Mouse (Mus musculus) T-cell, adult 2 months (primary cell): ENCODE measurements around the gene Tyw3.
"Not testable (repeated sequence)": the region's sequence is repeated elsewhere in the genome, so short reads cannot be mapped to it uniquely, and the experiment has no call there.

Experiments
- DNase-seq: peaks from one replicate; pipeline ENCODE4 v3.0.0; 2022; ENCODE audit warnings: low spot score

Gene Tyw3

DNA sequence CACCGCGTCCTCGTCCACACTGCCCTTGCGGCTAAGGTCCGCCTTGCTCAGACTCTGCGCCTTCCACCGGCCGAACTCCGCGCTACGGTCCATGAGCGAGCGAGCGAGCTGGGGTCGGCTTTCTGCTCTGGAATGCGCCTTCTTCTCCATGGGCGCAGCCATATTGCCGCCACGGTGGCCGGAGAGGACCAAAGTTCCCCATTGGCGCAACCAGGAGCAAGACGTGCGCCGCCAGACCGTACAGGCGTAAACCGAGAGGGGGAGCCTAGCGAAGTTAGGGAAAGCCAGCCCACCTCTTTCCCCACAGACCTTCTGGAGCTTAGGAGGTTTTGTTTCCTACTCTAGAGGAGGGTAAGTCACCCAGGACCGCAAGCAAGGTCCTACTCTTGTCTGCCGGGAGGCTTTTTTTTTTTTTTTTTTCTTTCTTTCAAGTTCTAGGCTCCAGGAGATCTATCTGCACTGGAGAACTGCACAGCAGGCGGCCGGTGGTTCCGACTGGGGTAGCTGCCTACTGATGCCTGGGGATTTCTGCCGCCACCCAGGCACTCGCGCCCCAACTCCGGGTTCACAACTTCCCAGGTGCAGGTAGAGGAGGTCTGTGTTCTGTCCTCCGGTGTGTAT lies at the start of gene Tyw3:
TSS of gene Tyw3 (minus strand) at position 171 of the 621 bp plus-strand sequence.
- peak; percentile 88 for DNase-seq

DNA sequence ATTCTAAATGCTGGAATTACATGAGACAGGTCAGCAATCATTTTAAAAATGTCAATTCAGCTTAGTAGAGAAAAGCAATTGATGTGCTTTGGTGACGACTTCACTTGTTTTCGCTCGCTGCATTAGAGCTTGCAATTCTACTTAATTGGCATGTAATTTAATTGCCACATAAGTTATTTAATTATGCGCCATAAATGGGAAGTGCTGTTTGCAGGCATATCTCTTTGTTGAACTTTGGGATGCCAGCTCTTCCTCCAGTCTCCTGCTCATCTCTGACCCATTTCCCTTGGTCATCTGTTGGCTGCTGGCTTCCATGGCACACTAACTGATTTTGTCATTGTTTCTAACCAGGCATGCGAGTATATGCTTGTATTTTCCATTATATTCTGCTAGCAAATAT lies 36.2 kb upstream of the Tyw3 start:
- no peak for DNase-seq

DNA sequence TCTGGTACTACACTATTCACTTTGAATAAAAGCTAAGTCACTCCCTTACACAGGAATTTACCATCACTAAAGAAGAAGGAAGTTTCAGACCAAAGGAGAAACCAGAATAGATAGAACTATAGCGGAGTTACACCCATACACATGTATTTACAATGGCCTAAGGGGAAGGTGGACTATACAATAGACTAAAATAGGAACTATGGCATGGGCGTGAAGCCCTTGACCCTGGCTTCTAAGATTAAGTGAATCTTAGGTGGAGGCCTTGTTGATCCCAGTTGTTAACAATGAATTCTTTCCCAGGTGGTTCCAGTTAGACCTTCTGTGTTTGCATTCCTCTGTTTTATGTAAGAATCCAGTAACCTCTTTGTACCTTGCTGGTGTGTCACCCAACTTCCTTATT lies 34.4 kb upstream of the Tyw3 start:
- DNase-seq = not testable (repeated sequence)

DNA sequence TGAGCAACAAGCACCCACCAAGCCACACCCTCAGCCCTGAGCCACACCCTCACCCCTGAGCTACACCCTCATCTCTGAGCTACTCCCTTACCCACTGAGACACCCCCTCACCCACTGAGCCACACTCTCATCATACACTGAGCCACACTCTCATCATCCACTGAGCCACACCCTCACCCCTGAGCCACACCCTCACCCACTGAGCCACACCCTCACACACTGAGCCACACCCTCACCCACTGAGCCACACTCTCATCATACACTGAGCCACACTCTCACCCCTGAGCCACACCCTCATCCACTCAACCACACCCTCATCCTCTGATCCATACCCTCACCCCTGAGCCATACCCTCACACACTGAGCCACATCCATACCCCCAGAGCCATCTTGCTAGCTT lies 31.4 kb upstream of the Tyw3 start:
- no peak for DNase-seq

DNA sequence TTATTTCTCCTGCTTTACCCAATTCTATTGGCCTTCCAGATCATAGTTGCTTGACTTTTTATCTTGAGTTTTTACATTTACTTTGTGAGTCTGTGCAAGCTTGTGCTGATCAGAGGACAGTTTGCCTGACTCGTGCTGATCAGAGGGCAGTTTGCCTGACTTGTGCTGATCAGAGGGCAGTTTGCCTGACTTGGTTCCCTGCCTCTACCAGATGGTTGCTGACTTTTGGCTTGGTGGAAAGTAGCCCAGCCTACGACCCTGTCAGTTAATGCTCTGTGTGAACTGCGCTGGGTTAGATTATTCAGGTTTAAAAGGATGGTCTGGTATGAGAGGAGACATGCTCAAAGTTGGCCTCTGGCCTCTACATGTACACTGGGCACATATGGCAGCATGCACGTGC lies 19.2 kb upstream of the Tyw3 start:
- no peak for DNase-seq

DNA sequence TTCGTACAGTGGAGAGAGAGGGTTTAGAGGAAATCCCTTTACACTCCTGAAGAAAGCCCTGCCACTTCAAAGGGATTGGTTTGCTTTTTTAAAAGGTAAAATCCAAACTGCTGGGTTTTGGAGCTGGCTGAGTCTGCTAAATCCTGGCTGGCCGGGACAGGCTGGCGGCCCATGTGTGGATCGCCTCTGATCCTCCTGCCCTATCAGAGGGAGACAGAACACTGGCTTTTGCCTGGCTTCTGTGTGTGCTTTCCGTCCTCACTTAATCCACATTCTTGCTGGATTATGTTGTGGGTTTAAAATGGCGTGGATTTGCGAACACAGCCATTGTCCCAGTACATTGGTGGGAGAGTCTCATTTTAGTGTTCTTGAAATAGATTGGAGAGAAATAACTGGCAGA lies 18.4 kb upstream of the Tyw3 start:
- DNase-seq = no peak

DNA sequence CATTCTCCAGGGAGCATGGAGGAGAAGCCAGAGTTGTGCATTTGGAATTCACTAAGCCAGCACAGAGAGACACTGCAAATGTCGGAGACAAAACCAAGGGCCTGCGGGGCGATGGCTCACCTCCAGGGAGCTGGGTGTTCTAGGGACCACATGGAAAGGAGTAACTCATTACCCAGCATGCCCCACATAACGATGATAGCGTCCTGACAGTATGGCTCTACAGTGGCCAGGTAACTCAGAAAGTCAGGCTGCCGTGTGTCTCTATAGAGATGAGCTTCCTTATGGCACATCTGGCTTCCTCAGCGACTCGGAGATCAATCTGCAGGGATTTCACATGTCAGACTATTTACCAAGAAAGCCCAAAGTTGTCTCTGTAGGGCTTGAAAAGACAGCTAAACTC lies 17.9 kb upstream of the Tyw3 start:
- no peak for DNase-seq

DNA sequence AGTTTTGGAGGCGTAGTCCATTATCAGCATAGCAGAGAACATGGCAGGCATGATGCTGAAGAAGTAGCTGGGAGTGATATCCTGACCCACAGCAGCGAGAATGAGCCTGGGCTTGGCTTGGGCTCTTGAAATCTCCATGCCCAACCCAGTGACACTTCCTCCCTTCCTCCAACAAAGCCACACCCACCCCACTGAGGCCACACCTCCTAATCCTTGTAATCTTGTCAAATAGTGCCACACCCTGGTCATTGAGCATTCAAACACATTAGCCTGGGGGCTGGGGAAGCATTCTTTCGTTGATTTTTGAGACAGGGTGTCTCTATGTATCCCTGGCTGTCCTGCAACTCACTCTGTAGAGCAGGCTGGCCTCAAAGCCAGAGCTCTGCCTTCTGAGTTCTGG lies 15.0 kb upstream of the Tyw3 start:
- DNase-seq = no peak

DNA sequence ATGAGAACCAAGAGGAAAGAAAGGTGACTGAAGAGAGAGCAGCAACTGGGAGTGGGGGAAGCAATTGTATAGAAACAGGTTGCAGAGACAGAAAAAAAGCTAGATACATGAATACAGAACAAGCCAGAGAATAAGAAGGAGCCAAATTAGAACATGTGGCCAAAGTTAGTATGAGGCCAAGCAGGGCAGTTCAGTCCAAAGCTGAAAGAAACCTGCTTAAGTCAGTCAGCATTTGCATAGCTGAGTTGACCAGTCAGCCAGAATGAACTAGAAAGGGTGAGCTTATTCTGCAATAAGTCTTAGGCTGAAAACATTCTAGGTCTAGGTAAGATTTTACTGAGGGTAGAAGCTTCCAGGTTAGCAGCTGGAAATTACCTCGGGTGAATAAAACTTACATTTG lies 11.0 kb upstream of the Tyw3 start:
- DNase-seq = no peak

DNA sequence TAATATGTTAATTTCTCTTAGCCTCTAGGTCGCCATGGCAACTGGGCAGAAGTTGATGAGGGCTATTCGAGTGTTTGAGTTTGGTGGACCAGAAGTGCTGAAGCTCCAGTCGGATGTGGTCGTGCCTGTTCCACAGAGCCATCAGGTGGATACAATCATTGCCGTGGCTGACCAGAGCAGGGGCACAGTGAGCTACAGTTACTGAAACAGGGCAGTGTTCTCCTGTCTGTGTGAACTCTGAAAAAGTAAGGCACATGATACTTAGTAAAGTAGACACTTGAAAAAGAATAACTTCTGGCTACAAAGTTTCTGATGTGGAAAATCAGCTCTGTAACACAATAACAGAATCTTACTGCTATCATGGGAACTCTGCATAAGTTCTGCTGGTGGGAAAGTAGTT lies 8.0 kb upstream of the Tyw3 start:
- DNase-seq = no peak

DNA sequence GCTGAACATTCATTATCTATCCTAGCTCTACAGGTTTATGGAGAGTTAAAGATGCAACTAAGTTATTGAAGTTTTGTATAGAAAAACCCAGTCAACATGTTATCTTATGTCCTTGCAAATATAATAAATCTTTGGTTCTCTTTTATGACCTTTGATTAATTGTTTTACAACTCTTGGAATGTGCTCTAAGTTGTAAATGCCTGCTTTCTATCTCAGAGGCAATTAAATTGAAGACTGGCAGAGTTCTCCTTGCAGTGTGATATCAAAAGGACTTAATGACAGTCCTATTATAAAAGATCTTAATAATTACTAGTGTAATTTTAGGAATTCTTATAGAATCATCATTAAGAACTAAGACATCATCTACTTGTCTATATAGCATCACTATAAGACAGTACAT lies 5.2 kb upstream of the Tyw3 start:
- no peak for DNase-seq

DNA sequence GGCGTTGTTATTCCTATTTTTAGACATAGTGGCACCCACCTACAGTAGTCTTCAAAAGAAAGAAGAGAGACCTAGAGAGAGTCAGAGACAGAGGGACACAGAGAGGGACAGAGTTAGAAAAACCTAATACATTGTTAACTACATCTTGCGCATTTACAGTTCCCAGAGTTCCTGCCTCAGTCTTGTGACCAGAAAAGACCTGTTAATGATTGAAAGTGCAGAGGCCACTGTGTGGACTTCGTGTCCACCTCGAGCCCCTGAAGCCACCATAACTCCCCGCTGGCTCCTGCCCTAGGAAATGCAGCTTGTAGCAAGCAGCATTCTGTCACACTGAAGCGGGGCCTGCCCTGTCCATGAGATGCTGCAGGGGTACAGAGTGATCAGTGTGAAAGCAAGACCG lies 657 bp upstream of the Tyw3 start:
- no peak for DNase-seq

DNA sequence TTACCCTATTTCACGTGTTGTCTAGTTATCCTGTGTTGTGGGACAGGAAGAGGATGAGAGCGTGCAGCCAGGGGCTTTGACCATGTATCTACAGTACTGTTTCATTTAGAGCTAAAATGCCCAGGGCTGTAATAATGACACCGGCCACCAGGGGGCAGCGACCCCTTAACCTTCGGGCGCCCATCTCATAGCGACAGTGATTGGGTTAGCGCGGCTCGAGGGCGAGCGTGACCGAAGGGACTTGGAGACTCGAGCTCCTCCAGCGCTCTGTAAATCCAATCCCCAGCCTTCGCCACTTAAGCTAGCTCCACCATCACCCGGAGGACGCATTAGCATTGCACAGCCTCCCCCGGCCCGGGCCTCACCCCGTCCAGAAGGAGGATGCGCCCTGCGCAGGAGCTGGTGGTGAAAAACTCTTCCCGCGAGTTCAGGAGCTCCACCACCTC lies 393 bp downstream of the Tyw3 start, which contains the start of gene Cryz:
TSS of gene Cryz (plus strand) at position 224 of the 446 bp plus-strand sequence.
- DNase-seq = peak; percentile 80

DNA sequence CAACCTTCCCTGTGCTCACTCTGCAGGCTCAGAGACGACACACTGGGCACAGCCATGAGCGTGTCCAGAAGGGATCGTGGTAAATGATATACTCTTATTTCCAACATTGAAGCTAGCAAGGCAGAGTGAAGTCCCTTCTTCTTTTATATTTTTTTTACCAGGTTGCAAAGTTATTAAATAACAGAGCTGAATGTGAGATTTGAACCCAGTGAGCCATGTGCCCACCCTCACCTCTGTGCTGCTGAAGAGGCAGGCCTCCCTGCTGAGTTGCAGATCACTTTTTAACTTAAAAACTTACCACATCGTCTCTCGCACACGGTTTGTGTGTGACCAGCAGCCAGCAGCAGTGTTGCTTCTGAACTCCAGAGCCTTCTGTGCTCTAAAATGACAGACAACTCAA lies 2.7 kb downstream of the Tyw3 start:
- no peak for DNase-seq

DNA sequence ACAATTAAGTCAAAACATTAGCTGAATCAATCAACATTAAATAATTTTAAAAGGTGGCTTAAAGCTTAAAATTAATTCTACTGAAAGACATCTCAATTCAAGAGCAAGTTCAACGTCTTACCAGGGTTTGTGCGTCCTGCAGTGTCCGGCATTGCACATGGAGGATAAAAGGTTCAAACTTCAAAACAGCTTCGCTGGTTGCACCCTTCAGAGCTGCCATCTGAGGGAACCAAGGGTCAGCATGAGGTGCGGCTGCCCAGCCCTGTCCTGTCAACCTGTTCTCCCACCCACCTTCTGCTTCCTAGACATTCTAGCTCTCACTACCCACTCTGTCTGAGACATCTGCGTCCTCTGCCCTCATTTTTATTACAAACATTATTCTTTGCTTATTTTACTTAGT lies 3.3 kb downstream of the Tyw3 start:
- DNase-seq = no peak

DNA sequence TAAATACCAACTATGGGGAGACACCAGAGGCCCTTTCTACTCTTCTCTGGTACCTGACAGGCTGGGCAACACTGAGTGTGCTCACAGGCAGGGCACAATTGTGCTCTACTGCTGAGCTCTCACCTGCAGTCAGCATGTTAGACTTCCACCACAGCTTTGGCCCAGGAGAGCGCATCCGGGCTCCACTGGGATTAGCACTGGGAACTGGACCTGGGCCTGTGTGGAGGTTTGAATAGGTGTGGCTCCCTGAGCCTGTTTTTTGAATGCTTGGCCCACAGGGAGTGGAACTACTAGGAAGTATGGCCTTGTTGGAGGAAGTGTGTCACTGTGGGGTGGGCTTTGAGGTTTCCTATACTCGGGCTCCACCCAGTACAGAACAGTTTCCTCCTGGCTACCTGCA lies 5.3 kb downstream of the Tyw3 start:
- DNase-seq = no peak

DNA sequence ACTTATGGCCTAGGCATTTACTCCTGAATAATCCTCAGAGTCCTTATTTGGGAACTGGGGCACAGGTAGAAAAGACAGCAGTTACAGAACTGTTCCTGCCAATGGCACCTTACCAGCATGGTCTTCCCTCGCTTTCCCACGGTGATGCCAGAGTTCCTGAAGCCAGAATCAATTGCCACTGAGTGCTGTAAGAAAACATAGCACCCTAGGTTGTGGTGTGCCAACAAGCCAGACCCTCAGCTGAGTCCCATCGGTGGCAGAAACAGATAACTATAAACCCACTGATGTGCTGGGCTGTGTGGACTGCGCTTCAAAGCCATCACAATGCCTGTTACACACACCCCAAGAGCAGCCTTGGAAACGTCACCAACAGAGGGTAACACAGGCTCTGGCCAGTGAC lies 5.9 kb downstream of the Tyw3 start:
- DNase-seq = no peak

DNA sequence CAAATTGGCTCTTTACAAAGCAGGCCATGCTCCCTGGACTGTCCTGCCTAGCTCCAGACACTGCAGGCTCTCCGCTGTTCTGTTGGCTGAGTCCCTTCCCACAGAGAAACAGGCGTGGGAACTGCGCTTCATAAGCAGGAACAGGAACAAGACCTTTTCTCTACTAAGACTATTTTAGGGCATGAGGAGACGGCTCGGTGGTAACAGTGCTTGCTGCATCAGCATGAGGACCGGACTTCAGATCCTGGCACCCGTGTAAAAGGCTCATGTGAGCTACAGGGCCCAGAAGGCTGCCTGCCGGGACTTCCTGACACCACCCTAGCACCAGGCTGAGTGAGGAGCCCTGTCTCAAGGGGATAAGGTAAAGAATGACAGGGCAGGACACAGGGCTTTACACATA lies 12.6 kb downstream of the Tyw3 start:
- no peak for DNase-seq

DNA sequence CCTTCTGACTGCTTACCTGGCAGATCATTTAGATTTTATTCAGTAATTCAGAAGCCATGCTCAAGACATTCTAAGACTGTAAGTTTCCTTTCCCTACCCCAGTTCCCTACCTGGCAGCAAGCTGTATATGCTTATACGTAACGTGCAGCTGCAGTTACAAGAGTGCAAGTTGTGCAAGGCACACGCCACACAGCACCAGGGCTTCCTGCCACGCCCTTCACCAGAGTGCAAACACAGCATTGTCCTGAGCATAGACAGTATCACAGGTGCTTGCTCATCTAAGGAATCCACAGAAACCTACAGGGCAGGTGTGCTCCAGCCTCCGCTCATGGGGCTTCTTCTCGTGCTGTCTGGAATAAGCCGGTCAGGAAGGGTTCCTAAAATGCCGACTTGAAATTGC lies 19.0 kb downstream of the Tyw3 start:
- DNase-seq = no peak

DNA sequence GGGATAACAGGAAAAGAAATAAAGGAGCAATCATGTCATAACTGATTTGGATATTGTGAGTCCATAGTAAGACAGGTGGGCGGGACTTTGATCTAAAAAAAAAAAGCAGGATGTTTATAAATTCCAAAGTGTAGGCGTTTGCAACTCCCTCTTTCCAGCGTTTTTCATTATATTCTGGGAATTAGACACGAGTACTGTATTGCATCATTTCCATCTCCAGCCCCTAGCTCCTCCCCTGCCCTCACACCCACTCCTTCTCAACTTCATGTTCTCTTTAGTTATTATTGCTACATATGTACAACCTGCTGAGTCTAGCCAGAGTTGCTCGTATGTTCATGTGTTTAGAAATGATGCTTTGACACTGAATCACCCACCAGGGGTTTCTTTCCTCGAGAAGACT lies 23.2 kb downstream of the Tyw3 start:
- DNase-seq = no peak

DNA sequence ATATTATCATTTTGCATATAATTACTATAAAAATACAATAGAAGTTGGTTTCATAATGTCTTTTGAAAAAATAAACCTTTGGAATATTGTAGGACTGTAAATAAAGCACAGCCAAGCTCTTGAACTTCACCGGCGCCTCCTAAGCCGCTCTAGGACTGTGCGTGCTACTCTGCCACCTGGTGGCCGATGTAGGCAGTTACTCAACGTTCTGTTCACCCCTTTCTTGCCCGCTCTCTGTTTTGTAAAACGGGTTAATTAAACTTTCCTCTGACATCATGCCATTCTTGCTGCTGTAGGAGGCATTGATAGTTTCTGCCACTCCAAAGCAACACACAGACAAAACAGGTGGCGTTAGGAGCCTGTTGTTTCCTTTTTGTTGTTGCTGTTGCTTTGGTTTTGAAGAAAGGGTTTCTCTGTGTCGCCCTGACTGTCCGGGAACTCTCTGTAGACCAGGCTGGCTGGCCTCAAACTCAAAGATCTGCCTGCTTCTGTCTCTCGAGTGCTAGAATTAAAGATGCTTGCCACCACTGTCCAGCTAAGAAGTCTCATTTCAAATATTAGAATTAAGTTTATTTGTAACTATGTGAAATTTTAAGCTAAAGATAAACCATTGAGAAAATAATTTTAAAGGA lies 24.4 kb downstream of the Tyw3 start:
- DNase-seq = peak; percentile 5

DNA sequence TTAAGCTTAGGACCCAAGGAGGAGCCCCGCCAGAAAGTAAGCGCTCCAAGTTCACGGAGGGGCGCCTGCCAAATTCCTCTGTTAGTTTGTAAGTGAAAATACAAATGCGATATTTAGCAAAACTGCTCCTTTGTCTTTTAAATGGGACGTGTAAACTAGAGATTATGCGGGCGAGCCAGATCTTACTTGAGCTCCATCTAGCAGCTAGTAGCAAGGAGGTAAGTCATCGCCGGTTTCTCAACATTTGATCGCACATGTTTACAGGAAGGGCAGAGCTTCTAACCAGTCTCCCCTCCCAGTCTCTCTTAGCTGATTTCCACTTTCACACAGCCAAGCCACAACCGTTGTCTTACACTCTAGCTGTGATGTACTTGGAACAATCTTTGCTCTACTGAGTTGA lies 26.1 kb downstream of the Tyw3 start:
- no peak for DNase-seq

DNA sequence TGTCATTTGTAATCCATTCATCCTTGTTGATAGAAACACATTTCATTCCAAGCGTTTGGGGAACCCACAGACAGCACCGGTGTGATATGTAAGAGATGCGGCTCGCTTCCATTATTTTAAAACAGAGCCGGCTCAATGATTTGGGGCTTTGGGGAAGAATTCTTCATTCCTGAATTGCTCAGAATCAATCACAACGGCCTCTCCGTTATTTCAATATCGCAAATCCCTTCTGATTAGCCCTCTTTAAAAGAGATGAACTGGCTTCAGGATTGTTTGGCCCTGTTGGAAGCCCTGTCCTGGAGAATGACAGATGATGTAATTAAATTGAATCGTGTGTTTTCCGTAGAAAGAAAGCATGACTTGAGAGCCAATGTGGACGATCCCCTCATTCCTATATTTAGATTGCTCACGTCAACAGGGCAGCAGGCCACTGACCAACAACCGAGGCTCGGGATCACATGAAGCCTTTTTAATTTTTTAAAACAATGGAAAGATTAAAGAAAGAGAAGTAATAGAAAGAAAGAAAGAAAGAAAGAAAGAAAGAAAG lies 26.8 kb downstream of the Tyw3 start:
- no peak for DNase-seq

DNA sequence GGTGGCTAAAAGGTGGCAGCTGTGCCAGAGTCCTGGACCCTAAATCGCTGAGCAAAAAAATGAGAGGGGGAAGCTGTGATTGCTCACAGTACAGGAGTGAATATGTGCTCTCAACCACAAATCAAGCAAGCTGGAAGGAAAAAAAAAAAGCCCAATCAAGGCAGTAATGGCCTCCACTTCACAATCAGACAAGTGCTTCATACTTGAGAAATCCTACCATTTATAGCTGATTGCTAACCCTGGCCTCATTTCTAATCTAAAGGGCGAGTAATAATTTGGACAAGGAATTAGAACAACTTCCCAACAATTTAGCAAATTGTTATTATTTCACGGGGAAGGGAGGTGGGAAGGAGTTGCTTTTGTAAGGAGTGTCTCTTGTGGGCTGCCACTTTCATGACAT lies 31.5 kb downstream of the Tyw3 start:
- DNase-seq = no peak
